Mouse (Mus musculus): Measurements from ENCODE around the gene Fam89b.

Fam89b gene

DNA sequence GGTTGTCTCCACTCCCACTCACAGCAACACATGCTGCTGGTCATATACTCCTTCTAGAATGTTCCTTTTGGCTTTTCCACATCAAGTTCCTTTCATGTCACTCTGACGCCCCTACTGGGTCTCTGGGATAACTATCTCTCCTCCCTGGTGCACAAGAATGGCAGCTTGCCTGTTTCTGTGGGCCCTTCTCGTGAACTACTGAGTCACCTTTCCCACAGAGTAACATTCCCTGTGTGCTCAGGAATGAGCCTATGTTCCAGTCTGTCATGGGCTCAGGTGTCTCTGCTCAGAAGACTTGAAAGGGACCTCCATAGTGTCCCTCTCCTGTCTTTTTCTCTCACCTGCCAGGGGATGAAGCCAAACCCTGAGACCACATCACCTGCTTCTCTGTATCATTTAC lies 10.0 kb upstream of the Fam89b start:
- DNase-seq (ENCODE audit: low spot score in 2 of 2) = no peak

DNA sequence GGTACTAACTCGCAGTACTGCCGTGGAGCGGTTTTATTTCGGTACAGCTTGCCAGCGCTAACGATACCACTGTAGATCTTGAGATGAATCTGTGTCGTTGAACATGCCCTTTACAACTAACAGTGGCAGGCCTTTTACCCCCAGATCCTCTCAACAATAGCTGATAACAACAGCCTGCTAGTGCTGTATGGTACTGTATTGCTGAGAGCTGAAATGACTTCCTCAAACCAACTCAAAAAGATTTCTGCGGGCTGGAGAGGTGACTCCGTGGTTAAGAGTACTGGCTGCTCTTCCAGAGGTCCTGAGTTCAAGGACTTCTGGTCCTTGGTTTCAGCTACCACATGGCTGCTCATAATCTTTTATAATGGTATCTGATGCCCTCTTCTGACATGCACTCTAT lies 4.9 kb upstream of the Fam89b start:
- no peak for DNase-seq (ENCODE audit: low spot score in 2 of 2)

DNA sequence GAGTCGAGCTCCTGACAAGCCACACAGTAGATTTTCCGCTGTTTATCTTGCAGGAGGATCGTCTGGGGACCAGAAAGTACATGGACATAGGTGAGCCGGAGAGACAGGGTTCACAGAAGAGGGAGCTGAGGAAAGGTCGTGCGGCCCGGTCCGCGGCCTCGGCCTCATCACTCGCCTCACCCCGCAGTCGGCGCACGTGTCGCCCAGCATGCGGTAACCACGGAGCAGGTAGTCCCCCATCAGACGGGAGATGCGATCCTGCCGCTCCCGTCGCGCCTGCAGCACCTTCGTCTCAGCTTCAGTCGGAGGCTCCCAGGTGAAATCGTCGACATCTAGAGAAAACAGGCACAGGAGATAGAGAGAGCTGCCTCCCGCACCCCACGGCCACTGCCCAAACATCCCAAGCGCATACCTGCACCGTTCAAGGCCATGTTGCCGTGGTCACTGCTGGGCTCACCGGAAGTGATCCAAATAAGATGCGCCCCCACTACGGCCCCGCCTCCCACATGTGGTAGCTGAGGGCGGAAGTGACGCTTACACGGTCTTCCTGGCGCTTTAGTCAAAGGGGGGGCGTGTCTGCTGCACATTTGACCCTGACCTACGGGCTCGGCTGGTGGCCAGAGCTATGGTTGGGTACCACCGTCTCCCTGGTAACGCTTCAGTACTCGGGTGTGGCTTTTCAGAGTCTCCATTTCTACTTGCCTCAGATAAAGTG lies 2.0 kb upstream of the Fam89b start:
- DNase-seq (ENCODE audit: low spot score in 2 of 2) = peak; percentile 91 to 94

DNA sequence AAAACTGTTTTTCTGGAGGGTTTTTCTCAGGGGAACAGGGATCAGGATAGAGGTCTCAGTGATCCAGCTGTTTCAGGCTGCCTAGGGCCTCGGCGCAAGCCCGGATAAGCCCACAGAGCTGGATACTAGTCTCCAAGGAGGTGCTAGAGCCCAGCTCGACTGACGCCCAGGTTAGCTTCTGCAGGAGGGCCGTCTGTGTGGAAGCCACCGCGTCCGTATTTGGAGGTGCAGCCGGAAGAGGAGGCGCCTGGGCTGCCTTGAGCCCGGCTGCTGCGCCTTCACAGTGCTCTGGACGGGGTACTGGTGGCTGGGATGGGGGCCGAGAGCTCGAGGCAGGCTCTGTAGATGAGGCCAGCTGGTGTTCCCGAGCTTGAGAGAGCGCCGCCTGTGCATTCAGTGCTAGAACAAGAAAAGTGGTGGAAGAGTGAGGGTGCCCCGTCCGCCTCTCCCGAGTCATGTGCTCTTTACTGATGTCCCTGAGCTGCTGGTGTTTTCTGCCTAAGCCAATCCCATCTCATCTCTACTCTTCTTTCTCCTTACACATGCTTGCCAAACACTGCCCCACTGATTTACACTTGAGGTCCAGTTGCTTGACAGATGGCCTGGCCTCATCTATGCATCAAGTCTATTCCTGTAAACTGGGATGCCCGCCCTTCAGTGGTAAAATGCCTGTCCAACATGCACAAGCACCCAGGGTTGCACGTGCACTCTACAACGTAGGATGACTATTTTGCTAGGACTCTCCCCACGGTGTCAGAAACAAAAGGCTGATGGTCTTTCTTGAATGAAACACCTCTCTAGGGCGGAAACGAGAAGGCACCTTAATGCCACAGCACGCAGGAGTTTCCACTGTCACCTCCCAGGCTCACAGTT lies 1.1 kb upstream of the Fam89b start:
- no peak for DNase-seq (ENCODE audit: low spot score in 2 of 2)

DNA sequence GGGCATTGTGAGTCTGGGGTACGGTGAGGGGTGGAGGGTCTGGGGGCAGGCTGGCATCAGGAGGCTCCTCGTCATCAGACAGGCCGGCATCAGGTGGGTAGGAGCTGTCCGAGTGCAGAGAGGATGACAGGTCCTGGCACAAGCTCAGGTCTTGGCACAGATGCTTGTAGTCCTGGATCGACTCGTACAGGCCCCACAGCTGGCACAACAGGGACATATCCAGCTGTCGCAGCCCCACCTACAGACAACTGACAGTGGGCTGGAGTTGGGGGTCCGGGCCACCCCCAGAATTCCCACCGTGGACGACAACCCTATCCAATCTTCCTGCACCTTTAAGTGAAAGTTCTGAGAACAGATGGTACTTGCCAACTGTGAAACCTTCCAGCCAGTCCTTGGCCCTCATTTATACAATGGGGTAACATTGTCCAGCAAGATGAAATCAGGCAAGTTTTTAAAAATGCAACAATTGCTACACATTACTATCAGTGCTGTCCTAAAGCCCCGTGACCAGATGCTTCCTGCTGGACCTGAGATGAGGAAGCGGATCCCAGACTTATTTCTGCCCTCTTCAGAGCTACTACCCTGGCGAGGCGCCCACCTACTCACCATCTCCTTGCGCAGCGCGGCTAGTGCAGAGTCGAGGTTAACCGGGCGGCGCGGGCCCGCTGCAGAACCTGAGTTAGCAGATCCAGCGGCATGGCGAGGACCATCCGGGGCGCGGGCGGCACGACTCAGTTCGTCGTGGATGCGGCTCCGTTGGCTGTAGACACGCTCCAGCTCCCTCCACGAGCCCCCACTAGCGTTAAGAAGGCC lies 616 bp downstream of the Fam89b start:
- DNase-seq (ENCODE audit: low spot score in 2 of 2) = peak in 1 of 2 experiments; percentile 38

DNA sequence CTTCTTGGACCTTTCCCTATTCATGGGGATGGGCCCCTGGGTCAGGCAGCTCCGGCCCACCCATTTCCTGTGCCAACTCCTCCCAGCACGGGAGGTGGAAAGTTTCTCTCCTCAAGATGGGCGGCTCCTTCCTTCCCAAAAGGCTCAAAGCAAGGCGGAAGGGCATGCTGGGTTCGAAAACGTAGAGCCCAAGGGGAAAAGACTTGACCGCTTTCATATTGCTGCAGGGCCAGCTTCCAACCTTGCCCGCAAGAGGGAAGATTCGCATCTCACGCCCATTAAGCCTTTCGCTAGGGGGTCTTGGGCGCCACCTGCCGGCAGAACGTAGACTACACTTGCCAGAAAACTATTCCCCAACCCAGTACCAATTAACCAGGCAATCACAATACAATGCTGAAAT lies 1.8 kb downstream of the Fam89b start:
- DNase-seq (ENCODE audit: low spot score in 2 of 2) = peak; percentile 81 to 88

DNA sequence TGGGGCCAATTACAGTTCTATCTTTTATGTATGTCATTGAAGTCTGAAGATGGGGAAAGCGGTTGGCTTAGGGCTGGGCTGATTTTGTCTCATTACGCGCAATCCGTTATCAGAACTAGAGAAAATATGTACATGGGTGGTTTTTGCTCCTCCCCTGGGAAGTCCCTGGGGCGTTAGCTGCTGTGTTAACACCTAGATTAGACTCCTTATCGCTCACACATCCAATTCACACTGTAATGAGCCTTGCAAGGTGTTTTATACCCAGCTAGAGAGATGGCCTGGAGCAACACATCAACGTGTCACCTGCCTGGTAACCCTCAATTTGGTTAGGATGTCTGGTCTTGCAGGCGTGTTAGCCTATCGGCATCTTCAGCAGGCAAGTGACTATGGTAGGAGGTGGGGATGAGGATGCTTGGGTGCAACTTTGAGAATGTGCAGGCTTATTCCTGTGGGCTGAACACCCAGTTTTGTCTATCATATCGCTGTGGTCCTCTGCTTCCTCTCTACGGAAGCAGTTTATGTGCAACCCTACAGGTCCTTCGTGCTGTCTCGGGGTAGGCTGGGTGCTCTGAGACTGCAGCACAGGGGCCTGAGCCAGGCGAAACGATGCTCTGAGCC lies 2.4 kb downstream of the Fam89b start:
- no peak for DNase-seq (ENCODE audit: low spot score in 2 of 2)

DNA sequence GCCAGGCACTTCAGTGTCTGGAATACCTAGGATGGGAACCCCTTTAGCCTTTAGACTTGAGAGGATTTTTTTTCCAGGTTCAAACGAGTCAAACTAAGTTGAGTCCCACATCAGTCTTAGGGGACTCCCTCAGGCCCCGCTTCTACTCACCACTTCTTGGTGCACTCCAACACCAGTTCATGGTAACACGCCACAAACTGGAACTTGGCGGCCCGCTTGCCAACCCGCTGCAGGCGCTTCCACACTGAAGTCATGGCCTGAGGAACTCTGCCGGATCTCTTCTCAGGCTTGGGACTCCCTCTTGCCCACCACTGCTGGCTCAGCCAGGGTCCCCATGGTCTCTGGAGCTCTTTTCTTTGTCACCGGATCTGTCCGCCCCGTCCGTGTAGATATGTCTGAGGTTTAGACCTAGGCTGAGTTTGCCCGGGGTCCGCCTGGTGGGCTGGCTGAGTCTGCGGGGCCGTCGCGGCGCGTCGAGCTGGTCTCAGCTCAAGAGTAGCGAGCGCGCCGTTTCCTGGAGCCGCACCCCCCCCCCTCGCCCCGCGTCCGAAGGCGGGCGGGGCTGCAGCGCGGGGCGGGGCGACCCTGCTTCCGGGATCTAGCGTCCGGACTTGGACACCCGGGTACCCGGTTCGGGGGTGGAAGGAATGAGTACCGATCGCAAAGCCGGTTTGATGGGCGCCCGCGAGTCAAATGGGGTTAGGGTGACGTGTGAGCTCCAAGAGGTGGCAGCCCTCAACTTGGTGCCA lies 3.5 kb downstream of the Fam89b start, which contains the start of gene Ehbp1l1:
Gene Ehbp1l1, minus strand, starts transcription at position 551 of the 749 bp plus-strand sequence.
- peak; percentile 62 to 73 for DNase-seq (ENCODE audit: low spot score in 2 of 2)

DNA sequence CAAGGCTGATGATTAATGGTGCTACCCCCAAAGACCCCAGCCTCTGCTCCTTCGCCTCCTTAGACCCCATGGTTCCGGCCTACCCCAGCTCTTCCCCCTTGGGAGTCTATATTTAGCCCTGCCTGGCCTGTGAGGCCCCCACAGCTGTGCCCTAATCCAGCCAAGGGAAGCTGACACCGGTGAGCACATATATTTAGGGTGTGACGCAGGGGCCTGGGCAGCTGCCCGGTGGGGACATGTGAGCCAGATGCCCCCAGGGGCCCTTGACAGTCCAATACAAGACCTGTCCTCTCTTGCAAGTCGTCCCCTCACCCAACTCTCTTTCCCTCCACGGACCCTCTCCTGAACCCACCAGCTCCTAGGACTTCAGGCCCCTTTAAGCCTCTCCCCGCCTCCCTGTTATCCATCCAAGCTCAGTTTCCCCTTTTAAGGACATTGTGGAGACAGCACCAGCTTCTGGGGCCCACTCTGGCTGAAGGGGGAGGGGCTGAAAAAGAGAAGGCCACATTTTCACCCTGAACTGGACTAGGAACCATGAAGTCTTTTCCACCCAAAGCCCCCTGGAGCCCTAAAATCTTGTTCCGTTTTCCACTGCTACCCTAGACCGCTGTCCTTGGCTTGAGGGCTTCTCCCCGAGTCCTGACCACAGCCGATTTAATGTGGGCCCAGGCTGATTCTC lies 4.3 kb downstream of the Fam89b start:
- DNase-seq (ENCODE audit: low spot score in 2 of 2) = peak; percentile 18 to 52

DNA sequence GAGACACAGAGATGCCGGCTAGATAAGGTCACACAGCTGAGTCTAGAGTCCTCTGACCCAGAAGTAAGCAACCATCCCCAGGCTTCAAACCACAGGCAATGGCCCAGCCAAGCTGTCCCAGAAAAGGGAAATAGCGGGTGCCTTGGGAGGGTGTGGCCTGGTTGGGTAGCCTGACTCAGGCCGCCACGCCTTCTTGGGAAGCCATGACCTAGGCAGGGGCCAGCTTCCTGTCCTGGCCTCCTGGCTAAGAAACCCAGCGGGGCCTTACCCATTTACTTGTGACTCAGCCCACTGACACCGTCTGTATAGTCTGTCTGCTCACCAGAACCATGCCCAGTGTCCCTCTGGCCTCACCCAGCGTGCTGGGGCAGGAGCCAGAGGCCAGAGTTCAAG lies 4.9 kb downstream of the Fam89b start:
- DNase-seq (ENCODE audit: low spot score in 2 of 2) = peak; percentile 71 to 85

DNA sequence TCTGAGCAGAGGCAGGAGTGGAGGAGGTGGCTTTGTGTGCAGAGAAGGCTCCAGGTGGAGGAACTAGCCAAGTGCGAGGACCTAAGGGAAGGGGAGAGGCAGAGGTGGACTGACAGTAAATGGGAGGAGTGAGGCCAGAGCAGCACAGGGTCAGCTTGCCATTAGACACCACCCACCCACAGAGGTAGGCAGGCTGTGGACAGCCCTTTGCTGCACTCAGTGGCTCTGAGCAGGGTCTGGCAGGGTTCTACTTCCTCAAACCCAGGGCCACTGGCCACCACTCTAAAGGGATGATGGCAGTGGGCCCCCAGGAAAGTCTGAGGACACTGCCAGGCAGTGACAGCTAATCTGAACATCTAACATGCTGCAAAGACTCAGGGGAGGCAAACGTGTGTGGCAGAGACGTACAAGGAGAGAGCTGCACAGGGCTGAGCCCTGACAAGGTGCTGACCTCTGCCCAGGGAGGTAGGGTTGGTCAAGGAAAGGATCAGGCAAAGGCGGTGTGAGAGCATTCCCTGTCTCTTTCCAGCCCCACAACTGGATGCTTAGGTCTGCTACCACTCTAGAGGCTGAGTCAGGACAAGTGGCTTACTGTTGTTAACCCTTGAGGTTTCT lies 5.4 kb downstream of the Fam89b start:
- DNase-seq (ENCODE audit: low spot score in 2 of 2) = no peak

DNA sequence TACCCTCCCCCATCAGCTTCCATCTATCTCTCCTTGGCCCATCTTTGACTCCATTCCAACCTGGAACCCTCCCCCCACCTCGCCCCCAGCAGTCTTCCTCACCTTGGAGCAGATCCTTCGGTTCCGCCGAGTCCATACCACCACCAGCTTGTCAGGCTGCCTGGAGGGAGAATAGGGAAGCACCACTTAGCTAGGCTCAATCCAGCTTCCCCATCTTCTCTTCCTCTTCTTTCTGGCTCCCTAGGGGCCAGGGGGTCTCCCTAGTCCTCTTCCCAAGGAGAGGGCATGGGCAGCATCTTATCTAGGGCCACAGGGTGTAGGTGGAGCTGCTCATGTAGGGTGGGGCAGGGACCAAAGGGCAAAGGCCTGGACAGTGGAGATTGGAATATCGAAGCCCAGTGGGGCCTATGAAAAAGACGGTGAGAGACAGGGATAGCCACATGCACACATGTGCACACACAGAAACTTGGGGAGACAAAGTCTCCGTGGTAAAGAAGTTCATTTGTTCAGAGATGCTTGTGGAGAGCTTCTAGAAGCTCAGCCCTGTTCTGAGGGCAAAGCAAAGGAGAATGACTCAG lies 6.5 kb downstream of the Fam89b start:
- no peak for DNase-seq (ENCODE audit: low spot score in 2 of 2)

DNA sequence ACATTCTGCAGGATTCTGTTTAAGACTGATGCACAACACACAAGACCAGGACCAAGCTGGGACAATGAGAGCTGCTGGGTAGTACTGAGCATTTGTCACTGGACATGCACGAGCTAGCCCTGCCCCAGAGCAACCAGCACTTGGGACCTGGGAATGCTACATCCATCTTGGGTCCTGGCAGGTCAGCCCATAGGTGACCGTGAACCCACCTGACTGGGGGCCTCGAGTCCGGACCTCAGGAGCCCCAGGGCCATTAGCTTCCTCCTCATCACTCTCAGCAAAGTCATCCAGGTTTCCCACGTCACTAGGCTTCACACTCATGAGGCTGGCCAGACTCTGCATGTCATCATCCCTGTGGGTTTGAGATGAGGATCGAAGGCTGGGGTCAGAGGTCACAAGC lies 8.2 kb downstream of the Fam89b start:
- no peak for DNase-seq (ENCODE audit: low spot score in 2 of 2)

DNA sequence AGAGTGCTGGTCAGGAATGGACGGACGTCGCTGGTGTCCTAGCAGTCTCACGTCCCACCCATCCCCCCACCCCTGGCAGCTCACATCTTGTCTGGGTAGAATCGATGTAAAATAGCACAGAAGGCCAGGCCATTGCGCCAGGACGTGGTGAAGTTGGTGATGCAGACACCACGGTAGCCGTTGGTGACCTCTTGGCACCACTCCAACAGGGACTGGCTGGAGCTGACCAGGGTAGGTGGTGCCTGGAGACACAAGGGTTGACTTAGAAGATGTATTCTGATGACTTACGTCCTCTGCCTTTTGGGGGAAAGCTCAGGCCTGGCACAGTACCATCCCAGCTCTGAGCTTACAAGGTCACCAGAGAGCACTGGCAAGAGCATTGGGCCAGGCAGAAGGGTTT lies 12.5 kb downstream of the Fam89b start:
- DNase-seq (ENCODE audit: low spot score in 2 of 2) = no peak

DNA sequence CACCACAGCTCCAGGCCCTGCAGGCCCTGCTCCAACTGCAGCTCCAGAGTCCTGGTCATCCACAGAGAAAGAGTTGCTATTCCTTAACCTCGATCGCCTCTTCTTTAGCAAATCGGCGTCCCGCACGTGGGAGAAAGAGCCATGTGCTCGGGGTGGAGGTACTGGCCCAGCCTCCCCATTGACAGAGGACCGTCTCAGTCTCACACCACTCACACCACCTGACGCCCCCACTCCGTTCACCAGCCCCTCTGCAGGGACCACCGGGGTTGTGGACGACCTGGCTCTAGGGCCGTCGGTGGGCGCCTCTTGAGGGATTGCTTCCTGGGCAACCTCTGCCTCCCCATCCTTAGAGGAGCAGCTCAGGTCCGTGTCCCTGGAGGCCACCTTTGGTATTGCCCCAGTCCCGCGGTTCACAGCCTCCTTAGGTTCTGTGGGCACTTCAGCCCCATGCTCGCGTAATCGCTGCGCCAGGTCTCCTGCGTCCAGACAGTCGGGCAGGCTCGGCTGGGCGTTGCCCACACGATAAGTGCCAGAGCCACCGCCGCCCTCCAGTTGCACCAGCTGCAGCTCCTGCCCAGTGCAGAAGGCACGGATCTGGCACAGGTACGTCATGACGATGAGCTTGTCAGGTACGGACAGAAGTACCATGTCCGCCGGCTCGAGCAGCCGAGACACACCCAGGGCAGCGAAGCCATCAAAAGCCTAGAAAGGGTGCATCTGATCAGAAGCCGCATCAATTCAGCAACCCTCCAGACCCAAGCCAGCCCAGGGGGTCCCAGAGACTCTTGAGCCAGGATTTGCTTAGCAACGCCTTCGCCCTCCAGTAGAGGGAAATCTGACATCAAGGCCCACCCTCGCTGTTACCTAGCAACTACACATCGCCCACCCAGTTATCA lies 13.4 kb downstream of the Fam89b start:
- no peak for DNase-seq (ENCODE audit: low spot score in 2 of 2)

DNA sequence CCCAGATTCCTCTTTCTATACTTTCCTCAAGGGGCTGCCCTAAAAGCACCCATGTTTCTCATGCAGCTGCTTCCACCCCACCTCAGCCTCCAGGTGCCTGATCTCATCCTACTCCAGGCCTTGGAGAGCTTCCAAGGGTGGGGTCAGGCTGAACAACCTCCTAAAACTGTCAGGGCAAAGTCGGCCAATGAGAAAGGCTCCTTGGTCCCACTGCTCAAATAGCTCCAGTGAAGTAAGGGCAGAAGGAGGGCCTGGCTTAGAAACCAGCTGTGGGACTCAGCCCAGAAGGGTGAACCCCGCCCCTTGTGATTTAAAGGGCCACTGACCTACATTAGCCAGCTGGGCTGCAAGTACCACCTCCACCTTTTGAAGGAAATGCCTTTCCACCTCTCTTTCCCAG lies 15.7 kb downstream of the Fam89b start:
- DNase-seq (ENCODE audit: low spot score in 2 of 2) = peak; percentile 45 to 79

DNA sequence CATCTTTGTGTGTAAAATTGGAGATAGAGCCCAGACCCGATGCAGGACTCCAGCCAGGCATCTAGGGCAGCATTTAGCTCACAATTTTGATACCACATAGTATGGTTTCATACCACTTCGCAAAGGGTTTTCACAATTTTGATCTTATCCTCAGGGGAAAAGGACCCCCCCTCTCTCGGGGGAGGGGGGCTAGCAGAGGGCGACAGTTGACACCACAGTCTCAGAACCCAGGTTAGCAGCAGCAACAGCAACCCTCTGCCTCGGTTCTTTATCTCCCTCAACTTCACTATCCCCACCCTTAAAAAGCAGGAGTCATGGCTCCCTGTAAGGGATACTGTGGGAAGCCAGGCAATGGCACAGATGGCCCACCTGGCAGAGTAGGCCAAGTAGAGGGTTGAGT lies 16.2 kb downstream of the Fam89b start:
- DNase-seq (ENCODE audit: low spot score in 2 of 2) = no peak

DNA sequence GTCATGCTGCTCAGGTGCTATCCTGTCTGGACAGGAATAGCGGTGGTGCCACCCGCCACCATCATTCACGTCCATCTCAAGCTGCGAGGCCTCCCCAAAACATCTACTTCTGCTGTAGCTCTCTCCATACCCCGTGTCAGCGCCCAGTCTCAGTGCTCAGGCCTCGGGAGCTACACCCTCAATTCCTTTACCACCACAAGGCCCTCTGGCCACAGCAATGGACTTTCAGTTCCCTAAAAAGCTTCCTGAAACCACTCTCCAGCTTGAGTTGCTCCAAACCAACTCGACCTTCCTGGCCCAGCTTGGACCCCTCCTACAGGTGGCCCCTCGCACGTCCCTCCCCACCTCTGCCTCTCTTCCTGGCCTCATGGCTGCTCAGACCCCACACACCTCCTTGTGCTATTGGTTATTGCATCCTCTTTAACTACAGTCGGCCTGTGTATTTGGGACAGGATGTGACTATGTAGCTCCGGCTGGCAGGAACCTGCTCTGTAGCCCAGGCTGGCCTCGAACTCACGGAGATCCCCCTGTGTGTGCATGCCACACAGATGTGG lies 17.5 kb downstream of the Fam89b start:
- no peak for DNase-seq (ENCODE audit: low spot score in 2 of 2)
